In the genomic region with DNA sequence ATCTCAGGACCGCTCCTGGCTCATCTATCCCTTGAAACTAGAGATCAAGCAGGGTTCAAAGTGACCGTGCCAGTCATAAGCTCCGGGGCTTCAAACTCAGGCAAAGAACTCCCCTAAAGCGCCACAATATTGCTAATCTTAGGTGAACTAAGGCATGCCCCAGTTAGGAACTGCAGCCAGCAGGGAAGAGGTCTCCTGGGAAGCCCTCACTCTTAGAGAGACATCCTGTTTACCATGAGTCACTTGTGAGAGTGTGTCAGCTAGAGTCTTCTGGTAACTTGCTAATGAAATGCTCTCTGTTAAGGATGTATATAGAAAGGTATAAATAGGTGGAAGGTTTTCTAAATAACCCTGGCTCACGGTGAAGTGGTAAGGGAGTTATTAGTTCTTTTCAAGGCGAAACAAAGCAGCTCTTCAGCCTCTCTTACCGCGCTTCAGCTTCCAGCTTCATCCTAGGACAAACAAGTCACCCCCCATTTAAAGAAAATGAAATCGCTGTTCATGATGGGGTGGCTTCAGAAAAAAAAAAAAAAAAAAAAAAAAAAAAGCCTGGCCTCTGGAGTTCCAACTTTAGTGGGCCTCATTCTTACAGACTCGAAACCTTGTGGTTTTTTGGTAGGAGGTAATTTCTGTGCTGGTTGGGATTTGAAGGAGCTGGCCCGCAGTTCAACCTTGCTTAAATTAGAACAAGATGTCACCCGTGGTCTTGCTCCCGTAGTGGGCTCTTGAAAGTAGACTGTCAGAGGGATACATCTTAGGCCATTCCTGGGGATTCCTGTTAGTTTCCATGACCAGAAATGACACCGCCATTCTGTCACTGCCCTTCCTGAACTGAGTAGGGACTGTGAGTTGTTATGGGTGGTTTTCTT, we compare ENCODE assay signal across 22 mouse cellular contexts. TPM values are rescaled to one million over a fixed set of nuclear protein-coding genes. Genes with fewer than 3 reads are reported as not detected.
A peak's percentile ranks its signal among the peaks of the same experiment; 100 is the strongest.
DNase-seq lines count a peak whose midpoint lies in the region; ATAC-seq and TF ChIP-seq lines count a peak whose summit lies in the region.
"Had no signal": no experiment of that assay in that cellular context is flagged by ENCODE, and none has a peak within 500 bp of the region (broad histone marks: within the 10 kb centered on the region; RNA-seq: fewer than 3 reads in every experiment).

No protein-coding gene starts in this region.

- H3K9me3 ChIP-seq in limb, embryonic 15.5 days: no peaks in the 10 kb centered on the region
- no peaks in the 10 kb centered on the region for H3K9me3 ChIP-seq in midbrain, embryonic 10.5 days (replicated peaks)
- H3K9me3 ChIP-seq: heart, embryonic 13.5 days; hindbrain, embryonic 15.5 days; liver, embryonic 12.5 days; neural tube, embryonic 12.5 days had no signal

- no peak for ATAC-seq in limb, embryonic 15.5 days (ENCODE audit: insufficient number of reproducible peaks, low FRiP score, low TSS enrichment, low read depth)
- ATAC-seq: forebrain, postnatal 0 days; intestine, embryonic 16.5 days; liver, embryonic 12.5 days had no signal

- no peak for TF ChIP-seq CTCF in embryonic fibroblast, embryonic 13.5 days (IDR thresholded peaks at IDR 0.05; ENCODE audit: borderline replicate concordance, insufficient read depth, low read length)

- H3K36me3 ChIP-seq in limb, embryonic 15.5 days: no peaks in the 10 kb centered on the region
- no peaks in the 10 kb centered on the region for H3K36me3 ChIP-seq in midbrain, embryonic 10.5 days
- H3K36me3 ChIP-seq: heart, embryonic 13.5 days; hindbrain, embryonic 15.5 days; liver, embryonic 12.5 days; neural tube, embryonic 12.5 days had no signal

- DNase-seq in heart, adult 8-10 months (ENCODE audit: low spot score): peak; percentile 19
- DNase-seq in heart, adult 18-20 months: no peak
- DNase-seq in embryo, embryonic 11 days: peak; percentile 45
- no peak for DNase-seq in midbrain, embryonic 10.5 days (ENCODE audit: low spot score)
- no peak for DNase-seq in kidney, postnatal 36 days
- DNase-seq in c-Kit-positive CD71-positive TER-119-positive erythroid progenitor cells, embryonic 14.5 days (ENCODE audit: low spot score): no peak
- DNase-seq: cerebellum, adult 2 months; forebrain, postnatal 0 days; gastrocnemius, adult 2 months; heart, postnatal 36 days; lung, embryonic 14.5 days; lung, postnatal 4 days; thymus, postnatal 36 days had no signal

- no peaks in the 10 kb centered on the region for H3K27me3 ChIP-seq in limb, embryonic 15.5 days
- H3K27me3 ChIP-seq in midbrain, embryonic 10.5 days (ENCODE audit: low read depth, poor library complexity, severe bottlenecking): no peaks in the 10 kb centered on the region
- H3K27me3 ChIP-seq: heart, embryonic 13.5 days; hindbrain, embryonic 15.5 days; liver, embryonic 12.5 days; neural tube, embryonic 12.5 days had no signal

- WGBS in limb, embryonic 15.5 days: 57% methylated on average over 14 of the region's 14 CpGs
- WGBS in midbrain, embryonic 10.5 days: 82% methylated on average over 14 of the region's 14 CpGs

- TF ChIP-seq POLR2A in embryonic fibroblast, embryonic 13.5 days (IDR thresholded peaks at IDR 0.05; ENCODE audit: low read depth, low read length): no peak

- no peak overlapping the region for H3K9ac ChIP-seq in limb, embryonic 15.5 days
- H3K9ac ChIP-seq: forebrain, postnatal 0 days; heart, embryonic 13.5 days; hindbrain, embryonic 15.5 days; liver, embryonic 12.5 days; lung, embryonic 14.5 days; neural tube, embryonic 12.5 days had no signal

- H3K4me2 ChIP-seq in limb, embryonic 15.5 days: no peak overlapping the region
- H3K4me2 ChIP-seq: heart, embryonic 13.5 days; hindbrain, embryonic 15.5 days; liver, embryonic 12.5 days; lung, embryonic 14.5 days; midbrain, embryonic 11.5 days; neural tube, embryonic 12.5 days had no signal

- peaks cover 5% of the 10 kb centered on the region for H3K4me1 ChIP-seq in embryonic fibroblast, embryonic 13.5 days (ENCODE audit: control insufficient read depth, insufficient read depth, low read length)
- H3K4me1 ChIP-seq in limb, embryonic 15.5 days: peaks cover 13% of the 10 kb centered on the region
- H3K4me1 ChIP-seq in midbrain, embryonic 10.5 days: peaks cover 10% of the 10 kb centered on the region
- H3K4me1 ChIP-seq: liver, embryonic 12.5 days had no signal

- peak overlapping the region; percentile 20; the same call in 1 of the 2 replicates for H3K27ac ChIP-seq in embryonic fibroblast, embryonic 13.5 days (ENCODE audit: insufficient read depth, low read length)
- H3K27ac ChIP-seq in limb, embryonic 15.5 days: 0 out of 2 replicates have a peak overlapping the region, but pooled peaks have one; percentile 22
- no peak overlapping the region for H3K27ac ChIP-seq in midbrain, embryonic 10.5 days (replicated peaks)
- H3K27ac ChIP-seq: gastrocnemius, adult 2 months; heart, embryonic 13.5 days; hindbrain, embryonic 15.5 days; kidney, postnatal 0 days; liver, embryonic 12.5 days; neural tube, embryonic 12.5 days had no signal

- H3K4me3 ChIP-seq in embryonic fibroblast, embryonic 13.5 days (ENCODE audit: insufficient read depth, low read length): no peak overlapping the region
- no peak overlapping the region for H3K4me3 ChIP-seq in limb, embryonic 15.5 days
- H3K4me3 ChIP-seq in midbrain, embryonic 10.5 days: no peak overlapping the region
- H3K4me3 ChIP-seq: gastrocnemius, adult 2 months; heart, embryonic 13.5 days; hindbrain, embryonic 15.5 days; liver, embryonic 12.5 days; neural tube, embryonic 12.5 days had no signal

RNA-seq across cellular contexts. Expression of a gene that starts 56.1 kb away (rescaled TPM):
- 10 to 100 TPM; 23.9 to 27.7 (median 24.9) TPM for total RNA-seq in heart, adult 8-10 months (2022)
- 10 to 100 TPM; 19.7 to 23.4 TPM for total RNA-seq in heart, adult 18-20 months (2021)
- polyA plus RNA-seq in embryonic fibroblast, embryonic 13.5 days (2011; ENCODE audit: insufficient read length, low read depth, missing spikeins): 1.5 and 1.8 TPM in 2 replicates
- polyA plus RNA-seq in limb, embryonic 15.5 days (2015; fragmentation: Nextera tagmentation; extraction: Ambion mirVana): 1.3 and 1.4 TPM in 2 replicates
- polyA plus RNA-seq in midbrain, embryonic 10.5 days (2016; fragmentation: Nextera tagmentation; extraction: Ambion mirVana): 2.5 and 2.7 TPM in 2 replicates

Comparison
In these comparisons a context has a peak if more than half of its experiments do, and no peak if none do; other contexts are left out.
1. DNase-seq: peak in heart, adult 8-10 months (single experiment) and embryo, embryonic 11 days (single experiment); none in heart, adult 18-20 months (0 of 2), midbrain, embryonic 10.5 days (single experiment), kidney, postnatal 36 days (0 of 2) and c-Kit-positive CD71-positive TER-119-positive erythroid progenitor cells, embryonic 14.5 days (single experiment).